Mouse (Mus musculus) gastrocnemius, postnatal 4 days (tissue): ENCODE measurements at regions not wholly inside any gene's neighbourhood (a gene's known extent, or its start where the extent isn't known, plus 50 kb on each side); places are given as distances from the start of the nearest gene placed in this dataset.
"Not testable (repeated sequence)": the region's sequence is repeated elsewhere in the genome, so short reads cannot be mapped to it uniquely, and the experiment has no call there.

Source experiments
- DNase-seq, 2 experiments: peaks; one replicate each; pipeline ENCODE4 v3.0.0; 2021 to 2022; ENCODE audit warnings: low spot score in 2 of 2, mixed read lengths in 2 of 2

GRCm38 (mm10) chr1:16904690-16905089, 811.6 kb upstream of the 4930444P10Rik start:
- no peak for DNase-seq

DNA sequence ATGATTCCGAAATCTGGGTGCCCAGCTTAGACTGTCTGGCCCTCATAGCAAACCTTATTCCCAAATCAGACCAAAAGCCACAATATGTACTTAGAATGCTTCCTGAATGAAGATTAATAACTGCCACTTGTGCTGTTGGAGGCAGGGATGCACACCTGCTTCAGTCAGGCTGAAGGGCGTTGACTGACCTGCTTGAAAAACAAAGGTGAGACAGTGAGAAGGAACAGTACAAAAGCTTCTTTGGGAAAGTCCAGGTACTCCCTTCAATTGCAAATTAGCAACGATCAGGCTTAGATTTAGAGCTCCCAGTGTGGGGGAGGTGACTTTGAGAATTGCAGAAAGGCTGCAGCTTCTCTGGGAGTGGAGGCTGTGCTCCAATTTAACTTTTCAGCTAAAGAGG, 775.3 kb upstream of the 4930444P10Rik start:
- not testable (repeated sequence) for DNase-seq

- DNase-seq, result not testable (repeated sequence)
These were observed 774.1 kb upstream of the 4930444P10Rik start for GRCm38 (mm10) chr1:16867086-16867835.

DNA sequence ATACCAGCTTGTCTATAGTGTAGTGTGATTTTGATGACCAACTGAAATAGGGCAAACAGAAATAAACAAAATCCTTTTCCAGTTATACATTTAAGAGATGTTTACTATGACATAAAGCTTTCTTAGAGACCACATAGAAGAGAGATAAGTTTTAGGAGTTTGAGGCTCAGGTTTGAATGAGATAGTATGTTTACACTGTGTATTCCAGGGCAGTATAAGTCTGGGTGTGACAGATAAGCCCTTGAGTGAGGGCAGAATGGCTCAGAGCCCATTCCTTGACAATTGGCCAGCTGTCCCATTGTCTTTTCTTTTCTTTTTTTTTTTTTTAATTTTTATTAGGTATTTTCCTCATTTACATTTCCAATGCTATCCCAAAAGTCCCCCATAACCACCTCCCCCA, 744.0 kb upstream of the 4930444P10Rik start:
- DNase-seq, result no peak

GRCm38 (mm10) chr1:16824709-16825108, 731.6 kb upstream of the 4930444P10Rik start:
- DNase-seq, result not testable (repeated sequence)

GRCm38 (mm10) chr1:16824057-16824456, 730.9 kb upstream of the 4930444P10Rik start:
- no peak for DNase-seq

GRCm38 (mm10) chr1:16821186-16821585, 728.1 kb upstream of the 4930444P10Rik start:
- no peak for DNase-seq

DNA sequence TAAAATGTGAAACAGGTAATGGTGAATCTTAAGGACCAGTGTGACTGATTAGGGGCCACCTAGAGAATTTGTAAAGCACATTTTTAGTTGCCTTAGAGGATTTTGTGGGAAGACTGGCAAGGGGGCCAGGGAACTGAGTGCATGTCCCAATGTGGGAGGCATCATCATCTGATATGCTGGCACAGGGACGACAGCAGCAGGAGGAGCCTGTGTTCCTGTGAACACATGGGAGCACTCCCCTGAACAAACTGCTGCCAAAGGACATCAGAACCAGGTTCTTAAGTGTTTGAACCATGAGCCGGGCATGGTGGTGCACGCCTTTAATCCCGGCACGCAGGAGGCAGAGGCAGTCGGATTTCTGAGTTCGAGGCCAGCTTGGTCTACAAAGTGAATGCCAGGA, 723.4 kb upstream of the 4930444P10Rik start:
- no peak for DNase-seq

DNA sequence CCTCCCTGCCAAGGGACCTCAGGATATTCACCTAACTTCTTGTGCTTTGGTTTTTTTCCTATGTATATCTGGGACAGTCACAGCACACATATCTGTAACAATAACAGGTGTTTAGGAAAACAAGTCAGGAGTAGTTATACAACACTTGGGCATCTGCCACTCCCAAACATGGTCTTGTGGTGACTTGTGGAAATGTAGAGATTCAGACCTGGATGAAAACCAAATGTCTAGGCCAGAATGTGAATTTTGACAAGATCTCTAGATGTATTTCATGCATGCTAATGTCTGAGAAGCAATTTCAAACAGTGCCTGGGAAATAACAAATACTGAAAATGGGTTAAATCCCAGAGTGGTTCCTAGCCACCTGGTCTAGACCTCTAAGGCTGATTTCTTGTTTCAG, 722.6 kb upstream of the 4930444P10Rik start:
- no peak for DNase-seq

GRCm38 (mm10) chr1:16809370-16810150, 716.4 kb upstream of the 4930444P10Rik start:
- no peak for DNase-seq

- DNase-seq, result peak; percentile 65 to 76
These were observed 705.2 kb upstream of the 4930444P10Rik start for GRCm38 (mm10) chr1:16798292-16798691.

GRCm38 (mm10) chr1:16796449-16796848, 703.3 kb upstream of the 4930444P10Rik start:
- no peak for DNase-seq

DNA sequence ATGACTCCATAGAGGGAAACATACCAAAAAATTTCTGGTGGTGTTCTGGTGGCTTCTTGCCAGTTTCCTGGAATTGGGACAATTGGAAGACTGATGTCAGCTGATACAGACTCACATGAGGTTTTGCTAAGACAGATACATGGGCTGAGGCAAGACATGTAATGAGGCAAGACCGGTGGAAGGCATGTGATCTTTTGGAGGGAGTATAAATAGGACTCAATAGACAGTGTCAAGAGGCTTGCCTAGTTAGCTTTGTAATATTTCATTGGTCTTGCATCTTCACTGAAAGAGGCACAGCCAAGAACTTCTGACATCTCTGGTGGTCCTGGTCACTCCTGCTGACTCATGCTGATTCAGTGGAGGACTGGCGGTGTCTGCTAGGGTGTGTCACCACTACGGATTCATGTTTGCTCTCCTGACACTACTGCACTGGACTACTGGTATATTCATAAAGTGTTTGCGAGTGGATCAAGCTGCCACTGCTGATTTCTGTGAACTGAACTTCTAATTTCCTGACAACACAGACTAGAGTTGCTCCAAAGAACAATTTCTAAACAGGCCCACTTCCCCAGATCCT, 697.7 kb upstream of the 4930444P10Rik start:
- no peak for DNase-seq

DNA sequence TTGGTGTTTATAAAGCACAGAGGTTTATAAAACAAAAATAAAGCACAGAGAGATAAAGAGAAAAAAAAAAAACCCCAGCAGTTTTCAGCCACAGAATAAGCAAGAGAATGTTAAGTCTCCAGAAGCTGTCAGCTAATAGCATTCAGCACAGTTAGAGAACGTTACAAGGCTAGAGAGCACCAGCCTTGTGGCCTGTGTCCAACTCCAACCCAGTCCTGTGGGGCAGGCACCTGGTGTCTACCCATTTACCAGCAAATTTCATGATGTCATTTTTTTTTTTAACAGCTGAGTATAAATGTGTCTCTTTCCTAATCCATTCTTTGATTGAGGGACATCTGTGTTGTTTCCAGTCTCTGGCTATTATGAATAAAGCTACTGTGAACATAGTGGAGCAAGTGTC, 686.7 kb upstream of the 4930444P10Rik start:
- DNase-seq, result no peak

GRCm38 (mm10) chr1:16760951-16761350, 667.8 kb upstream of the 4930444P10Rik start:
- DNase-seq, result no peak
